Mouse (Mus musculus) midbrain, embryonic 11.5 days (tissue): Measurements from ENCODE around the gene Sh2d5. TPM values are rescaled to one million over a fixed set of nuclear protein-coding genes. Genes with fewer than 3 reads are reported as not detected.

Experiments used
- ATAC-seq: fragments of 200-750 bp; cut with Nextera tagmentation; 2 replicates; pipeline ENCODE4 v1.8.0; 2017; ENCODE audit warnings: moderate TSS enrichment, moderate library complexity; ENCODE audit not compliant: low FRiP score
- DNase-seq: peaks from one replicate; pipeline ENCODE4 v3.0.0; 2015; ENCODE audit warnings: low spot score; ENCODE audit errors: missing footprints
- H3K27ac ChIP-seq: fragments of 300-500 bp; sonication (generic); 2 replicates; pipeline ENCODE4 v1.5.1; 2014; ENCODE audit warnings: low read depth, low read length
- H3K27me3 ChIP-seq: fragments of 300-500 bp; sonication (generic); 2 replicates; pipeline ENCODE4 v1.6.1; 2014; ENCODE audit warnings: mild to moderate bottlenecking, low read length, moderate library complexity, mixed read lengths; ENCODE audit not compliant: control insufficient read depth, insufficient read depth
- H3K36me3 ChIP-seq: fragments of 300-500 bp; sonication (generic); 2 replicates; pipeline ENCODE4 v1.6.1; 2014; ENCODE audit warnings: mild to moderate bottlenecking, low read length, moderate library complexity, mixed read lengths; ENCODE audit not compliant: control insufficient read depth, insufficient read depth
- H3K4me1 ChIP-seq: fragments of 300-500 bp; sonication (generic); 2 replicates; pipeline ENCODE4 v1.6.1; 2014; ENCODE audit warnings: low read length; ENCODE audit not compliant: control insufficient read depth, insufficient read depth
- H3K4me2 ChIP-seq: fragments of 300-500 bp; sonication (generic); 2 replicates; pipeline ENCODE4 v1.6.1; 2014; ENCODE audit warnings: mild to moderate bottlenecking, moderate library complexity
- H3K4me3 ChIP-seq: fragments of 300-500 bp; sonication (generic); 2 replicates; pipeline ENCODE4 v1.5.1; 2014; ENCODE audit warnings: low read depth, low read length
- H3K9ac ChIP-seq: fragments of 300-500 bp; sonication (generic); 2 replicates; pipeline ENCODE4 v1.6.1; 2014; ENCODE audit warnings: low read length
- H3K9me3 ChIP-seq: fragments of 300-500 bp; sonication (generic); 2 replicates; pipeline ENCODE4 v1.6.1; 2016; ENCODE audit warnings: low read length; ENCODE audit not compliant: control insufficient read depth
- WGBS: fragments of 180-500 bp; shearing (Covaris S2); extraction: QIAGEN DNeasy Blood & Tissue Kit; methylation state at CpG from one replicate; pipeline ENCODE4 v1.1.7; 2014; 5-methylcytosine and 5-hydroxymethylcytosine counted together
- polyA plus RNA-seq: library from polyadenylated mRNA; unstranded; fragments of >200 nt; fragmentation: Nextera tagmentation; extraction: Ambion mirVana; gene quantifications from 2 replicates; pipeline ENCODE4 v1.2.1, GENCODE M21; 2014

Gene Sh2d5
- polyA plus RNA-seq = 0.94 TPM in 2 replicates

- WGBS = under 1% methylated on average over 65 of the region's 74 CpGs
- H3K9ac ChIP-seq = peak within 1 kb of the TSS; percentile 53
- H3K4me1 ChIP-seq = peaks cover 29% of the 10 kb centered on the region
- peak; percentile 95 for DNase-seq
- no peaks in the 10 kb centered on the region; the same call in 1 of the 2 replicates for H3K36me3 ChIP-seq
- no peak within 1 kb of the TSS for H3K27ac ChIP-seq
- H3K9me3 ChIP-seq = no peaks in the 10 kb centered on the region
- peak within 1 kb of the TSS; percentile 98 for H3K4me2 ChIP-seq
- H3K4me3 ChIP-seq = peak within 1 kb of the TSS; percentile 52
- H3K27me3 ChIP-seq = peaks cover 46% of the 10 kb centered on the region
- ATAC-seq = peak; percentile 90
These were observed at the start of gene Sh2d5, which contains the start of gene Kif17 for GRCm38 (mm10) chr4:138250088-138250960. TSS of gene Sh2d5 (plus strand) at chr4:138250403. TSS of gene Kif17 (plus strand) at chr4:138250435.

GRCm38 (mm10) chr4:138200769-138201168 is 49.4 kb upstream of the Sh2d5 start:
- DNase-seq (no peak), ATAC-seq (no peak)
- no peaks in the 10 kb centered on the region for H3K27me3 ChIP-seq
- WGBS = 95% methylated on average over 3 of the region's 3 CpGs
- peaks cover 36% of the 10 kb centered on the region for H3K36me3 ChIP-seq
- no peak overlapping the region for H3K4me3 ChIP-seq
- no peak overlapping the region for H3K4me2 ChIP-seq
- no peak overlapping the region for H3K9ac ChIP-seq
- no peaks in the 10 kb centered on the region for H3K9me3 ChIP-seq
- no peaks in the 10 kb centered on the region for H3K4me1 ChIP-seq
- H3K27ac ChIP-seq = no peak overlapping the region

- 85% methylated on average over 9 of the region's 9 CpGs for WGBS
- no peak for DNase-seq
- H3K36me3 ChIP-seq = peaks cover 35% of the 10 kb centered on the region; the same call in 1 of the 2 replicates
These were observed 48.5 kb upstream of the Sh2d5 start for GRCm38 (mm10) chr4:138201696-138202095.

GRCm38 (mm10) chr4:138210116-138210515 is 40.1 kb upstream of the Sh2d5 start:
- peaks cover 19% of the 10 kb centered on the region for H3K36me3 ChIP-seq
- no peak overlapping the region for H3K4me2 ChIP-seq
- H3K9ac ChIP-seq = no peak overlapping the region
- ATAC-seq (no peak), DNase-seq (no peak)
- H3K27ac ChIP-seq = no peak overlapping the region
- H3K4me3 ChIP-seq = no peak overlapping the region
- no peaks in the 10 kb centered on the region for H3K27me3 ChIP-seq
- 95% methylated on average over 5 of the region's 5 CpGs for WGBS
- H3K4me1 ChIP-seq = no peaks in the 10 kb centered on the region
- no peaks in the 10 kb centered on the region for H3K9me3 ChIP-seq

More at GRCm38 (mm10) chr4:138201696-138202095, 48.5 kb upstream of the Sh2d5 start:
- Histone ChIP-seq H3K4me1 (no peaks in the 10 kb centered on the region), H3K9ac (no peak overlapping the region), H3K27me3 (no peaks in the 10 kb centered on the region), H3K4me3 (no peak overlapping the region), H3K27ac (no peak overlapping the region), H3K9me3 (no peaks in the 10 kb centered on the region), H3K4me2 (no peak overlapping the region)
- no peak for ATAC-seq

- no peaks in the 10 kb centered on the region for H3K9me3 ChIP-seq
- H3K4me1 ChIP-seq = peaks cover 9% of the 10 kb centered on the region
- DNase-seq (no peak), ATAC-seq (no peak)
- no peak overlapping the region for H3K9ac ChIP-seq
- no peak overlapping the region for H3K4me2 ChIP-seq
- no peak overlapping the region for H3K27ac ChIP-seq
- H3K27me3 ChIP-seq = no peaks in the 10 kb centered on the region
- 91% methylated on average over 3 of the region's 3 CpGs for WGBS
- H3K4me3 ChIP-seq = no peak overlapping the region
- H3K36me3 ChIP-seq = peaks cover 7% of the 10 kb centered on the region
These were observed 36.3 kb upstream of the Sh2d5 start for GRCm38 (mm10) chr4:138213861-138214260.

GRCm38 (mm10) chr4:138215671-138216199 is 34.5 kb upstream of the Sh2d5 start:
- 48% methylated on average over 13 of the region's 13 CpGs for WGBS
- H3K27me3 ChIP-seq = no peaks in the 10 kb centered on the region
- DNase-seq (no peak), ATAC-seq (no peak)
- no peaks in the 10 kb centered on the region for H3K9me3 ChIP-seq
- peak overlapping the region; percentile 97 for H3K9ac ChIP-seq
- peaks cover 9% of the 10 kb centered on the region for H3K4me1 ChIP-seq
- peak overlapping the region; percentile 99 for H3K4me3 ChIP-seq
- H3K27ac ChIP-seq = peak overlapping the region; percentile 99
- peak overlapping the region; percentile 67 for H3K4me2 ChIP-seq
- H3K36me3 ChIP-seq = no peaks in the 10 kb centered on the region

GRCm38 (mm10) chr4:138216200-138216890 is 33.9 kb upstream of the Sh2d5 start, which contains the start of gene Hp1bp3:
TSS of gene Hp1bp3 (plus strand) at chr4:138216296.
- Histone ChIP-seq H3K4me2 (peak within 1 kb of the TSS; percentile 67), H3K36me3 (no peaks in the 10 kb centered on the region), H3K27ac (peak within 1 kb of the TSS; percentile 99), H3K4me3 (peak within 1 kb of the TSS; percentile 99), H3K4me1 (peaks cover 9% of the 10 kb centered on the region), H3K9me3 (no peaks in the 10 kb centered on the region), H3K27me3 (no peaks in the 10 kb centered on the region), H3K9ac (peak within 1 kb of the TSS; percentile 97)
- DNase-seq = peak; percentile 98
- WGBS = under 1% methylated on average over 57 of the region's 84 CpGs
- peak; percentile 83 for ATAC-seq

- Histone ChIP-seq H3K4me1 (peaks cover 9% of the 10 kb centered on the region), H3K9me3 (no peaks in the 10 kb centered on the region), H3K4me2 (peak overlapping the region; percentile 67), H3K27ac (peak overlapping the region; percentile 99), H3K9ac (peak overlapping the region; percentile 97), H3K4me3 (peak overlapping the region; percentile 99), H3K36me3 (no peaks in the 10 kb centered on the region), H3K27me3 (no peaks in the 10 kb centered on the region)
- WGBS = under 1% methylated on average over 41 of the region's 68 CpGs
- DNase-seq = peak; percentile 100
- peak; percentile 96 for ATAC-seq
These were observed 33.3 kb upstream of the Sh2d5 start for GRCm38 (mm10) chr4:138216891-138217392.
